Mouse (Mus musculus) layer of hippocampus, postnatal 36 days (tissue): ENCODE results near the gene Dctpp1. TPM values are rescaled to one million over a fixed set of nuclear protein-coding genes. Genes with fewer than 3 reads are reported as not detected.

Experiments used
- DNase-seq, 2 experiments: peaks; one replicate each; pipeline ENCODE4 v3.0.0; 2022
- total RNA-seq, 2 experiments: library from RNA; stranded (reverse); gene quantifications; 2 replicates each; pipeline ENCODE4 v1.2.3; 2021

Dctpp1 gene
- total RNA-seq, 2 experiments from 2014 or later = 21.0 to 21.9 TPM

- peak; percentile 89 to 91 for DNase-seq
These were observed 51.7 kb downstream of the Dctpp1 start, which contains the start of gene Mylpf for GRCm38 (mm10) chr7:127208553-127209438. Gene Mylpf (plus strand): TSS chr7:127208890.

GRCm38 (mm10) chr7:127208295-127208552 is 52.3 kb downstream of the Dctpp1 start, which contains the start of gene Tbc1d10b:
Gene Tbc1d10b (minus strand): TSS chr7:127208468.
- peak in 1 of 2 experiments; percentile 50 for DNase-seq

GRCm38 (mm10) chr7:127207374-127208294 is 52.9 kb downstream of the Dctpp1 start:
- DNase-seq = no peak

Other genes starting within 250 kb of the Dctpp1 start
- gene Mvp, start 246.1 kb downstream of the Dctpp1 start, total RNA-seq = 1 to 10 TPM; 7.2 to 8.4 TPM
- gene Pagr1b, start 244.2 kb downstream of the Dctpp1 start, total RNA-seq = under 1 TPM in 1 of 2 experiments, not detected in 1; 0.90 TPM
- 10 to 100 TPM; 10.4 to 16.2 TPM for gene Pagr1a, start 243.4 kb downstream of the Dctpp1 start, total RNA-seq
- gene Gm42742, start 239.6 kb downstream of the Dctpp1 start, total RNA-seq = 10 to 100 TPM; 68.6 to 82.2 TPM
- gene Prrt2, start 239.5 kb downstream of the Dctpp1 start, total RNA-seq = 100 to 1,000 TPM; 229 to 233 TPM
- 100 to 1,000 TPM; 258 to 261 TPM for gene Maz, start 233.7 kb downstream of the Dctpp1 start, total RNA-seq
- gene Kif22, start 218.2 kb downstream of the Dctpp1 start, total RNA-seq = 1 to 10 TPM; 6.9 to 7.3 TPM
- gene Zg16, start 173.4 kb downstream of the Dctpp1 start, total RNA-seq = not detected
- 1 to 10 TPM in 1 of 2 experiments, under 1 TPM in 1; 0.92 to 1.1 TPM for gene AI467606, start 169.3 kb downstream of the Dctpp1 start, total RNA-seq
- under 1 TPM; 0.32 to 0.66 TPM for gene Qprt, start 138.5 kb downstream of the Dctpp1 start, total RNA-seq
- under 1 TPM; 0.50 to 0.73 TPM for gene Spn, start 122.9 kb downstream of the Dctpp1 start, total RNA-seq
- gene Cd2bp2, start 64.7 kb downstream of the Dctpp1 start, total RNA-seq = 10 to 100 TPM; 93.9 to 95.1 TPM
- 100 to 1,000 TPM; 107 to 108 TPM for gene Tbc1d10b, start 52.2 kb downstream of the Dctpp1 start, total RNA-seq
- 1 to 10 TPM in 1 of 2 experiments, not detected in 1; 1.1 TPM for gene Mylpf, start 51.8 kb downstream of the Dctpp1 start, total RNA-seq
- gene Zfp553, start 27.6 kb downstream of the Dctpp1 start, total RNA-seq = 10 to 100 TPM; 21.0 TPM
- gene Sept1, start 27.6 kb downstream of the Dctpp1 start, total RNA-seq = 1 to 10 TPM; 5.2 to 5.4 TPM
- 10 to 100 TPM; 69.3 to 74.9 TPM for gene Zfp771, start 16.4 kb downstream of the Dctpp1 start, total RNA-seq
- gene Sephs2, start 13.3 kb upstream of the Dctpp1 start, total RNA-seq = 10 to 100 TPM; 36.1 to 37.2 TPM
- under 1 TPM; 0.10 to 0.35 TPM for gene Itgal, start 35.6 kb upstream of the Dctpp1 start, total RNA-seq
- 10 to 100 TPM; 10.2 to 11.4 TPM for gene Zfp768, start 84.9 kb upstream of the Dctpp1 start, total RNA-seq
- gene Zfp747, start 115.3 kb upstream of the Dctpp1 start, total RNA-seq = 1 to 10 TPM; 6.4 to 7.4 TPM
- gene 9130019O22Rik, start 126.5 kb upstream of the Dctpp1 start, total RNA-seq = 1 to 10 TPM; 2.7 to 3.2 TPM
- 1 to 10 TPM; 6.8 to 7.0 TPM for gene E430018J23Rik, start 132.9 kb upstream of the Dctpp1 start, total RNA-seq
- gene Zfp764, start 146.1 kb upstream of the Dctpp1 start, total RNA-seq = 1 to 10 TPM; 3.7 to 4.8 TPM
- gene Zfp688, start 161.4 kb upstream of the Dctpp1 start, total RNA-seq = 10 to 100 TPM; 12.5 to 17.4 TPM
- gene Zfp689, start 188.4 kb upstream of the Dctpp1 start, total RNA-seq = 1 to 10 TPM; 6.9 to 7.1 TPM
- gene Prr14, start 198.9 kb upstream of the Dctpp1 start, total RNA-seq = 10 to 100 TPM; 27.6 to 30.5 TPM
- gene Fbrs, start 218.5 kb upstream of the Dctpp1 start, total RNA-seq = 10 to 100 TPM; 61.5 to 65.4 TPM